Mouse (Mus musculus): ENCODE measurements around the gene Rabl3. TPM values are rescaled to one million over a fixed set of nuclear protein-coding genes. Genes with fewer than 3 reads are reported as not detected.

Rabl3 gene
- polyA plus RNA-seq, 1 experiment = 8.4 TPM

GRCm38 (mm10) chr16:37550266-37550665, 10.6 kb downstream of the Rabl3 start:
- Histone ChIP-seq H3K4me3 (ENCODE audit: insufficient read depth, poor library complexity, severe bottlenecking) (no peak overlapping the region), H3K36me3 (ENCODE audit: control insufficient read depth, insufficient read depth) (peaks cover under 1% of the 10 kb centered on the region), H3K79me2 (ENCODE audit: control insufficient read depth, insufficient read depth) (no peaks in the 10 kb centered on the region), H3ac (ENCODE audit: control insufficient read depth, insufficient read length, low read depth) (no peak overlapping the region), H3K27me3 (ENCODE audit: control insufficient read depth, insufficient read depth, insufficient read length) (no peaks in the 10 kb centered on the region), H3K79me3 (ENCODE audit: low read depth) (no peaks in the 10 kb centered on the region)
- TF ChIP-seq MAX (IDR thresholded peaks at IDR 0.05) (no peak), FOSL1 (IDR thresholded peaks at IDR 0.05; ENCODE audit: insufficient read depth, low read length, poor library complexity, severe bottlenecking) (no peak), CTCF (IDR thresholded peaks at IDR 0.05; ENCODE audit: control insufficient read depth, insufficient read depth, insufficient read length) (no peak), USF1 (IDR thresholded peaks at IDR 0.05; ENCODE audit: low read depth) (no peak), MYOD1 (IDR thresholded peaks at IDR 0.05; ENCODE audit: control insufficient read depth, insufficient read length, low read depth) (no peak), CEBPB (IDR thresholded peaks at IDR 0.05; ENCODE audit: low read depth) (no peak), MYOG (IDR thresholded peaks at IDR 0.05; ENCODE audit: control insufficient read depth, extremely low read depth, insufficient read length) (no peak)

DNA sequence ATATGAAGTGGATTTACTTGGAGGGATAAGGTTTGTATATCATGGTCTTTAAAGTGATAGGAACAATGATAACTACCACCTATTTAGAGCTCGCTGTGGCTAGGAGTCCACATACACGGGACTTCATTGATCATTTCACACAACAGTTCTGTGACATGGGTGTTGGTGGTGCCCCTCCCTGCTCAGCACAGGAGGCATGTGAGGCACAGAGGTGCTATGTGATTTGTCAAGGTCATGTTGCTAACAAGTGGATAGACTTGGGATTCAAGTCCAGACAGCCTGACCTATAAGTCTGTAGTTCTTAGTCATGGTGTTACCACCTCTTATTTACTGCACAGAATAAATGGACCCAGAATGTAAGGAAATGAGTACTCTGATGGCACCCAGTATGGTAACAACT, 11.3 kb downstream of the Rabl3 start:
- H3ac ChIP-seq (ENCODE audit: control insufficient read depth, insufficient read length, low read depth) = no peak overlapping the region
- no peaks in the 10 kb centered on the region for H3K36me3 ChIP-seq (ENCODE audit: control insufficient read depth, insufficient read depth)
- H3K4me3 ChIP-seq (ENCODE audit: insufficient read depth, poor library complexity, severe bottlenecking) = no peak overlapping the region
- H3K27me3 ChIP-seq (ENCODE audit: control insufficient read depth, insufficient read depth, insufficient read length) = no peaks in the 10 kb centered on the region
- no peaks in the 10 kb centered on the region for H3K79me3 ChIP-seq (ENCODE audit: low read depth)
- no peak for TF ChIP-seq CEBPB (IDR thresholded peaks at IDR 0.05; ENCODE audit: low read depth)
- no peak for TF ChIP-seq MAX (IDR thresholded peaks at IDR 0.05)
- TF ChIP-seq MYOD1 (IDR thresholded peaks at IDR 0.05; ENCODE audit: control insufficient read depth, insufficient read length, low read depth) = no peak
- no peak for TF ChIP-seq USF1 (IDR thresholded peaks at IDR 0.05; ENCODE audit: low read depth)
- TF ChIP-seq MYOG (IDR thresholded peaks at IDR 0.05; ENCODE audit: control insufficient read depth, extremely low read depth, insufficient read length) = no peak
- no peak for TF ChIP-seq FOSL1 (IDR thresholded peaks at IDR 0.05; ENCODE audit: insufficient read depth, low read length, poor library complexity, severe bottlenecking)
- no peaks in the 10 kb centered on the region for H3K79me2 ChIP-seq (ENCODE audit: control insufficient read depth, insufficient read depth)

DNA sequence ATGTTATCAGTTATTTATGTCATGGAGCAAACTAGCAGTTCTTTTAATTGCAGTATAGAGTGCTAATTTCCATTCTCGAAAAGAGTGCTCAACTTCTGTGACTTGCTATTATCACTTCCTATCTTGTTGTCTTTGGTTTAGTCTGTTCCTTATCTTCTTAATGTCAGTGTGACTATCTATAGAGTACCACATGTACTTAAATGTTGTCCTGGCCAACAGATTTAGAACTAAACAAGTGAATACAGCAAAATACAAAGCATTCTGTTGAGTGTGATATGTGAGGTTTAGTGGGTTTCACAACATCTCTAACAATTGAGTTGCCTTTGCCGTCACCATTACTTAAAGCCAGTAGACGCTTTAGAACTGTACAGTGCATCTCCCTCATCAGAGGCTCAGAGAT, 13.1 kb downstream of the Rabl3 start:
- Histone ChIP-seq H3ac (ENCODE audit: control insufficient read depth, insufficient read length, low read depth) (no peak overlapping the region), H3K36me3 (ENCODE audit: control insufficient read depth, insufficient read depth) (peaks cover 8% of the 10 kb centered on the region), H3K27me3 (ENCODE audit: control insufficient read depth, insufficient read depth, insufficient read length) (no peaks in the 10 kb centered on the region), H3K79me2 (ENCODE audit: control insufficient read depth, insufficient read depth) (no peaks in the 10 kb centered on the region), H3K4me3 (ENCODE audit: insufficient read depth, poor library complexity, severe bottlenecking) (no peak overlapping the region), H3K79me3 (ENCODE audit: low read depth) (no peaks in the 10 kb centered on the region)
- TF ChIP-seq USF1 (IDR thresholded peaks at IDR 0.05; ENCODE audit: low read depth) = no peak
- no peak for TF ChIP-seq MAX (IDR thresholded peaks at IDR 0.05)
- TF ChIP-seq MYOD1 (IDR thresholded peaks at IDR 0.05; ENCODE audit: control insufficient read depth, insufficient read length, low read depth) = no peak
- no peak for TF ChIP-seq CTCF (IDR thresholded peaks at IDR 0.05; ENCODE audit: control insufficient read depth, insufficient read depth, insufficient read length)
- TF ChIP-seq FOSL1 (IDR thresholded peaks at IDR 0.05; ENCODE audit: insufficient read depth, low read length, poor library complexity, severe bottlenecking) = no peak
- TF ChIP-seq CEBPB (IDR thresholded peaks at IDR 0.05; ENCODE audit: low read depth) = no peak
- no peak for TF ChIP-seq MYOG (IDR thresholded peaks at IDR 0.05; ENCODE audit: control insufficient read depth, extremely low read depth, insufficient read length)

- Histone ChIP-seq H3K79me2 (ENCODE audit: control insufficient read depth, insufficient read depth) (no peaks in the 10 kb centered on the region), H3K27me3 (ENCODE audit: control insufficient read depth, insufficient read depth, insufficient read length) (no peaks in the 10 kb centered on the region)
- no peak for TF ChIP-seq USF1 (IDR thresholded peaks at IDR 0.05; ENCODE audit: low read depth)
- TF ChIP-seq CEBPB (IDR thresholded peaks at IDR 0.05; ENCODE audit: low read depth) = no peak
- TF ChIP-seq MYOD1 (IDR thresholded peaks at IDR 0.05; ENCODE audit: control insufficient read depth, insufficient read length, low read depth) = no peak
- no peak for TF ChIP-seq FOSL1 (IDR thresholded peaks at IDR 0.05; ENCODE audit: insufficient read depth, low read length, poor library complexity, severe bottlenecking)
- TF ChIP-seq MYOG (IDR thresholded peaks at IDR 0.05; ENCODE audit: control insufficient read depth, extremely low read depth, insufficient read length) = no peak
- no peak for TF ChIP-seq CTCF (IDR thresholded peaks at IDR 0.05; ENCODE audit: control insufficient read depth, insufficient read depth, insufficient read length)
- TF ChIP-seq MAX (IDR thresholded peaks at IDR 0.05) = no peak
Measured at GRCm38 (mm10) chr16:37562414-37562813, 22.7 kb downstream of the Rabl3 start.

GRCm38 (mm10) chr16:37562961-37563360, 23.3 kb downstream of the Rabl3 start:
- H3K4me3 ChIP-seq (ENCODE audit: insufficient read depth, poor library complexity, severe bottlenecking) = no peak overlapping the region
- H3K27me3 ChIP-seq (ENCODE audit: control insufficient read depth, insufficient read depth, insufficient read length) = no peaks in the 10 kb centered on the region
- no peaks in the 10 kb centered on the region for H3K79me2 ChIP-seq (ENCODE audit: control insufficient read depth, insufficient read depth)
- TF ChIP-seq MAX (IDR thresholded peaks at IDR 0.05) (no peak), USF1 (IDR thresholded peaks at IDR 0.05; ENCODE audit: low read depth) (no peak), FOSL1 (IDR thresholded peaks at IDR 0.05; ENCODE audit: insufficient read depth, low read length, poor library complexity, severe bottlenecking) (no peak), CTCF (IDR thresholded peaks at IDR 0.05; ENCODE audit: control insufficient read depth, insufficient read depth, insufficient read length) (no peak), MYOD1 (IDR thresholded peaks at IDR 0.05; ENCODE audit: control insufficient read depth, insufficient read length, low read depth) (no peak), CEBPB (IDR thresholded peaks at IDR 0.05; ENCODE audit: low read depth) (no peak)
- no peaks in the 10 kb centered on the region for H3K79me3 ChIP-seq (ENCODE audit: low read depth)
- H3ac ChIP-seq (ENCODE audit: control insufficient read depth, insufficient read length, low read depth) = no peak overlapping the region
- H3K36me3 ChIP-seq (ENCODE audit: control insufficient read depth, insufficient read depth) = peaks cover 16% of the 10 kb centered on the region

More at GRCm38 (mm10) chr16:37562414-37562813, 22.7 kb downstream of the Rabl3 start:
- Histone ChIP-seq H3K79me3 (ENCODE audit: low read depth) (no peaks in the 10 kb centered on the region), H3ac (ENCODE audit: control insufficient read depth, insufficient read length, low read depth) (no peak overlapping the region), H3K4me3 (ENCODE audit: insufficient read depth, poor library complexity, severe bottlenecking) (no peak overlapping the region), H3K36me3 (ENCODE audit: control insufficient read depth, insufficient read depth) (peaks cover 22% of the 10 kb centered on the region)

GRCm38 (mm10) chr16:37565117-37565516, 25.4 kb downstream of the Rabl3 start:
- Histone ChIP-seq H3K27me3 (ENCODE audit: control insufficient read depth, insufficient read depth, insufficient read length) (no peaks in the 10 kb centered on the region), H3K4me3 (ENCODE audit: insufficient read depth, poor library complexity, severe bottlenecking) (no peak overlapping the region), H3K79me2 (ENCODE audit: control insufficient read depth, insufficient read depth) (no peaks in the 10 kb centered on the region), H3K79me3 (ENCODE audit: low read depth) (no peaks in the 10 kb centered on the region), H3ac (ENCODE audit: control insufficient read depth, insufficient read length, low read depth) (no peak overlapping the region), H3K36me3 (ENCODE audit: control insufficient read depth, insufficient read depth) (peaks cover 13% of the 10 kb centered on the region)
- TF ChIP-seq CTCF (IDR thresholded peaks at IDR 0.05; ENCODE audit: control insufficient read depth, insufficient read depth, insufficient read length) (no peak), MYOG (IDR thresholded peaks at IDR 0.05; ENCODE audit: control insufficient read depth, extremely low read depth, insufficient read length) (no peak)
